Mouse (Mus musculus): ENCODE measurements around the gene Aipl1.
A peak's percentile ranks its signal among the peaks of the same experiment; 100 is the strongest.

DNA sequence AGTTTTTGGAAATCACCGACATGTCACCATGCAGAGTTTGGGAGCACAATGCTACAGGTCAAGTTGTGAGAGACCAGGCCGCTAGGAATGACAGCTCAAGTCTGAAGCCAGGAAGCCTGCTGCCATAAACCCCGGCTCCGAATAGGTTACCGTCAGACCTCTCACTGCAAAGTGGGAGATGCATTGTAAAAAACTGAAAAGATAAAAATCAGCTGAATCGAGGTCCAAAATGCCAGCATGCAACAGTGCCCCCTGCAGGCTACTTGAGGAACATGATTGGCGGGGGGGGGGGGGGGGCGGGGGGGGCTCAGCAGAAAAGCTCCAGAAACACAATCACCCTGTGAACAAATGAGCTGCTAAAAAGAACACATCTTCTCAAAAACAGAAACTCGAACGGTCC lies 13.7 kb downstream of the Aipl1 start:
- TF ChIP-seq CTCF (IDR thresholded peaks at IDR 0.05; ENCODE audit: borderline replicate concordance, insufficient read depth, low read length) = peak; percentile 25; the same call in 1 of the 2 replicates
- TF ChIP-seq POLR2A (IDR thresholded peaks at IDR 0.05; ENCODE audit: low read depth, low read length) = no peak
